Mouse (Mus musculus) spleen, adult 18-20 months (tissue): ENCODE measurements around the gene Esr1.

Source experiments
- DNase-seq, 2 experiments: peaks; one replicate each; pipeline ENCODE4 v3.0.0; 2022; ENCODE audit warnings: mixed read lengths in 2 of 2

The Esr1 gene

GRCm38 (mm10) chr10:4849881-4850280 is 238.5 kb downstream of the Esr1 start:
- DNase-seq, result no peak

- DNase-seq, result no peak
Measured at GRCm38 (mm10) chr10:4875076-4875737, 263.8 kb downstream of the Esr1 start.

GRCm38 (mm10) chr10:4881391-4881790 is 270.0 kb downstream of the Esr1 start:
- DNase-seq, result no peak

GRCm38 (mm10) chr10:4885506-4885905 is 274.1 kb downstream of the Esr1 start:
- no peak for DNase-seq

GRCm38 (mm10) chr10:4885961-4886360 is 274.6 kb downstream of the Esr1 start:
- no peak for DNase-seq

GRCm38 (mm10) chr10:4893475-4893874 is 282.1 kb downstream of the Esr1 start:
- DNase-seq, result no peak

- no peak for DNase-seq
Measured at GRCm38 (mm10) chr10:4897789-4898188, 286.4 kb downstream of the Esr1 start.

- no peak for DNase-seq
Measured at GRCm38 (mm10) chr10:4900324-4900723, 288.9 kb downstream of the Esr1 start.

GRCm38 (mm10) chr10:4909271-4909670 is 297.9 kb downstream of the Esr1 start:
- DNase-seq, result no peak

GRCm38 (mm10) chr10:4910451-4910850 is 299.1 kb downstream of the Esr1 start:
- no peak for DNase-seq

GRCm38 (mm10) chr10:4919046-4919445 is 307.7 kb downstream of the Esr1 start:
- DNase-seq, result no peak

GRCm38 (mm10) chr10:4923616-4924015 is 312.2 kb downstream of the Esr1 start:
- DNase-seq, result no peak

- DNase-seq, result no peak
Measured at GRCm38 (mm10) chr10:4924391-4924790, 313.0 kb downstream of the Esr1 start.

- no peak for DNase-seq
Measured at GRCm38 (mm10) chr10:4943148-4943547, 331.8 kb downstream of the Esr1 start.

GRCm38 (mm10) chr10:4944725-4945124 is 333.3 kb downstream of the Esr1 start:
- DNase-seq, result no peak

GRCm38 (mm10) chr10:4965768-4966167 is 354.4 kb downstream of the Esr1 start:
- no peak for DNase-seq

GRCm38 (mm10) chr10:4971156-4971555 is 359.8 kb downstream of the Esr1 start:
- no peak for DNase-seq

- no peak for DNase-seq
Measured at GRCm38 (mm10) chr10:4971586-4971985, 360.2 kb downstream of the Esr1 start.

- DNase-seq, result no peak
Measured at GRCm38 (mm10) chr10:4972026-4972425, 360.6 kb downstream of the Esr1 start.

GRCm38 (mm10) chr10:4974246-4974645 is 362.9 kb downstream of the Esr1 start:
- DNase-seq, result no peak

- no peak for DNase-seq
Measured at GRCm38 (mm10) chr10:4976557-4976956, 365.2 kb downstream of the Esr1 start.

- no peak for DNase-seq
Measured at GRCm38 (mm10) chr10:4977374-4977773, 366.0 kb downstream of the Esr1 start.

- no peak for DNase-seq
Measured at GRCm38 (mm10) chr10:4983919-4984318, 372.5 kb downstream of the Esr1 start.

GRCm38 (mm10) chr10:4993802-4994201 is 382.4 kb downstream of the Esr1 start:
- DNase-seq, result no peak

GRCm38 (mm10) chr10:4996592-4996991 is 385.2 kb downstream of the Esr1 start:
- DNase-seq, result no peak
